Mouse (Mus musculus) central nervous system, embryonic 14 days (tissue): ENCODE measurements around the gene Tcstv1. TPM values are rescaled to one million over a fixed set of nuclear protein-coding genes. Genes with fewer than 3 reads are reported as not detected.

Experiments
- polyA plus RNA-seq: library from polyadenylated mRNA; depleted of rRNA; stranded (reverse); fragments of >200 nt; gene quantifications from 2 replicates; pipeline ENCODE4 v1.2.3, GENCODE M21; 2012; rRNA removed

The Tcstv1 gene
- polyA plus RNA-seq = not detected in 2 replicates

GRCm38 (mm10) chr13:119894685-119895084 is at the start of gene Tcstv1:
Gene Tcstv1, minus strand, starts transcription at chr13:119894785.

GRCm38 (mm10) chr13:119929172-119929571 is 34.6 kb upstream of the Tcstv1 start, which contains the start of gene Gm21761:
Gene Gm21761, minus strand, starts transcription at chr13:119929272.

Other genes with a start within 250 kb of the Tcstv1 start
- gene Hmgcs1, start 204.4 kb downstream of the Tcstv1 start, polyA plus RNA-seq = 260 and 277 TPM in 2 replicates
- 2.2 and 2.4 TPM in 2 replicates for gene Nim1k, start 138.9 kb downstream of the Tcstv1 start, polyA plus RNA-seq
- 34.3 and 40.4 TPM in 2 replicates for gene Zfp131, start 103.9 kb downstream of the Tcstv1 start, polyA plus RNA-seq
- gene AF067063, start 64.6 kb downstream of the Tcstv1 start, polyA plus RNA-seq = not detected in 2 replicates
- not detected in 2 replicates for gene D13Ertd608e, start 58.8 kb downstream of the Tcstv1 start, polyA plus RNA-seq
- gene Gm21761, start 34.5 kb upstream of the Tcstv1 start, polyA plus RNA-seq = not detected in 2 replicates
- gene B020031M17Rik, start 56.0 kb upstream of the Tcstv1 start, polyA plus RNA-seq = not detected in 2 replicates
- not detected in 2 replicates for gene Gm36079, start 132.2 kb upstream of the Tcstv1 start, polyA plus RNA-seq
- 0.06 TPM in 2 replicates for gene Gm21188, start 157.4 kb upstream of the Tcstv1 start, polyA plus RNA-seq
- not detected in 2 replicates for gene Gm20767, start 245.5 kb upstream of the Tcstv1 start, polyA plus RNA-seq